Comparison of ENCODE assay signal across 16 mouse cellular contexts in the genomic region with DNA sequence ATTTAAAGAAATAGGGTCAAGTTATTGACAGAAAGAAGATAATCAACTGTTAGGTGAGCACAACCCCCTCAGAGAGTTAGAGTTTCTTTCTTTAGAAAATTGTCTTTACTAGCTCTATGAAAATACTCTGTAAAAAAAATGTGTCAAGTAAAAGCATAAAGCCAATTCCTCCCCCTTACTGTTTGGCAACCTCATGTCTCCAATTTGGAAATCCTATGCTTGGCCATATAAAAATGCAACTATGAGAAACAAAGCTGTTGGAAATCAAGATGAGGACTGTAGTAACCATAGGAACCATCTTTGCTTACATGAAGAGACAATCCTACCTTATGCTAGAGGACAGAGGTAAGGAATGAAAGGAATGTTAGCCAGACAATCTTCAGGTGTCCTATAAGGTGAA.
"Had no signal": no experiment of that assay in that cellular context is flagged by ENCODE, and none has a peak within 500 bp of the region (broad histone marks: within the 10 kb centered on the region; RNA-seq: fewer than 3 reads in every experiment).

No protein-coding gene starts in this region.

- DNase-seq: gastrocnemius, adult 2 months; gastrocnemius, postnatal 10 days; gastrocnemius, postnatal 25 days; heart, adult 18-20 months; heart, postnatal 14 days; heart, postnatal 36 days; kidney, adult 11 months; kidney, adult 2 months; kidney, adult 9 months; kidney, postnatal 14 days; kidney, postnatal 36 days; layer of hippocampus, adult 9-11 months; layer of hippocampus, postnatal 36 days had no signal

- ATAC-seq: hindbrain, postnatal 0 days; intestine, embryonic 16.5 days; liver, embryonic 12.5 days had no signal
